Mouse (Mus musculus) CH12.LX (cell line): ENCODE data around the gene Fbln1. TPM values are rescaled to one million over a fixed set of nuclear protein-coding genes. Genes with fewer than 3 reads are reported as not detected.

Experiments
- DNase-seq: peaks from one replicate; pipeline ENCODE4 v3.0.0-alpha.2; 2013; ENCODE audit errors: extremely low read depth
- H3K27ac ChIP-seq: 2 replicates; pipeline ENCODE4 v1.5.1; 2012; ENCODE audit warnings: low read depth, mild to moderate bottlenecking, control low read depth, moderate library complexity; ENCODE audit not compliant: insufficient read depth
- H3K27me3 ChIP-seq: replicated peaks from 2 replicates; pipeline ENCODE3; 2012; ENCODE audit warnings: inconsistent platforms
- H3K36me3 ChIP-seq, 2 experiments: replicated peaks in 1 of 2; 2 replicates each; pipeline versions ENCODE3 to v1.6.1; 2012; ENCODE audit warnings: inconsistent platforms in 1 of 2, low read length in 1 of 2, mild to moderate bottlenecking in 1 of 2, mixed read lengths in 1 of 2, moderate library complexity in 1 of 2; ENCODE audit not compliant: control insufficient read depth in 1 of 2, insufficient read depth in 1 of 2
- H3K4me1 ChIP-seq, 2 experiments: 2 replicates each; pipeline ENCODE4 v1.6.1; 2012; ENCODE audit warnings: inconsistent platforms in 1 of 2, moderate library complexity in 1 of 2; ENCODE audit not compliant: insufficient read depth in 2 of 2, control insufficient read depth in 1 of 2
- H3K4me2 ChIP-seq: 2 replicates; pipeline ENCODE4 v1.6.1; 2012; ENCODE audit warnings: low read depth, mild to moderate bottlenecking, control low read depth; ENCODE audit not compliant: poor library complexity, insufficient read depth, severe bottlenecking
- H3K4me3 ChIP-seq, 3 experiments: fragments of 150-350 bp in 1 of 3; sonication (generic) in 1 of 3; replicated peaks in 1 of 3; 2 replicates each; pipeline versions ENCODE3 to v1.5.1; 2011 to 2012; ENCODE audit warnings: low read depth in 2 of 3, low read length in 2 of 3, mild to moderate bottlenecking in 2 of 3, moderate library complexity in 2 of 3, control low read depth in 1 of 3, improper control_type of control experiment in 1 of 3, inconsistent platforms in 1 of 3, mixed read lengths in 1 of 3; ENCODE audit not compliant: poor library complexity in 1 of 3
- H3K79me2 ChIP-seq: replicated peaks from 2 replicates; pipeline ENCODE4 v1.6.1; 2012; ENCODE audit warnings: mild to moderate bottlenecking, moderate library complexity; ENCODE audit not compliant: control insufficient read depth, poor library complexity, insufficient read depth, severe bottlenecking; ENCODE audit errors: extremely low read depth
- H3K9ac ChIP-seq: 2 replicates; pipeline ENCODE4 v1.6.1; 2012; ENCODE audit warnings: low read depth, mild to moderate bottlenecking, control low read depth, moderate library complexity; ENCODE audit not compliant: insufficient read depth
- H3K9me3 ChIP-seq: replicated peaks from 2 replicates; pipeline ENCODE3; 2012; ENCODE audit warnings: low read length, inconsistent platforms, mixed read lengths
- CHD1 ChIP-seq: IDR thresholded peaks from 2 replicates; pipeline ENCODE4 v1.6.1; 2012; ENCODE audit warnings: low read depth, low read length, improper control_type of control experiment, inconsistent platforms
- E2F4 ChIP-seq: IDR thresholded peaks from 2 replicates; pipeline ENCODE4 v1.6.1; 2011; ENCODE audit warnings: low read depth, low read length, improper control_type of control experiment; ENCODE audit not compliant: insufficient replicate concordance
- EP300 ChIP-seq: IDR thresholded peaks from 2 replicates; pipeline ENCODE4 v1.6.1; 2011; ENCODE audit warnings: low read length, improper control_type of control experiment
- IRF4 ChIP-seq: IDR thresholded peaks from 2 replicates; pipeline ENCODE4 v1.6.1; 2014; ENCODE audit warnings: low read depth, mild to moderate bottlenecking, inconsistent platforms, low read length, improper control_type of control experiment
- JUN ChIP-seq: IDR thresholded peaks from 2 replicates; pipeline ENCODE4 v1.6.1; 2011; ENCODE audit warnings: low read depth, mild to moderate bottlenecking, low read length, improper control_type of control experiment, moderate library complexity; ENCODE audit not compliant: insufficient read depth
- MEF2A ChIP-seq: IDR thresholded peaks from 2 replicates; pipeline ENCODE4 v1.6.1; 2014; ENCODE audit warnings: low read depth, mild to moderate bottlenecking, inconsistent platforms, low read length, improper control_type of control experiment, borderline replicate concordance
- MYC ChIP-seq: IDR thresholded peaks from 2 replicates; pipeline ENCODE4 v1.6.1; 2011; ENCODE audit warnings: low read depth, mild to moderate bottlenecking, improper control_type of control experiment, low read length
- PAX5 ChIP-seq: IDR thresholded peaks from 2 replicates; pipeline ENCODE4 v1.6.1; 2012; ENCODE audit warnings: low read length, inconsistent platforms, mixed read lengths
- POLR2A ChIP-seq: IDR thresholded peaks from 2 replicates; pipeline ENCODE4 v1.6.1; 2011; ENCODE audit warnings: low read depth, mild to moderate bottlenecking, improper control_type of control experiment, low read length
- RCOR1 ChIP-seq: conservative IDR thresholded peaks from 2 replicates; pipeline ENCODE4 v1.6.1; 2012; ENCODE audit warnings: low read depth, mild to moderate bottlenecking, inconsistent platforms, low read length, improper control_type of control experiment
- SIN3A ChIP-seq: IDR thresholded peaks from 2 replicates; pipeline ENCODE4 v1.6.1; 2012; ENCODE audit warnings: low read length, improper control_type of control experiment, inconsistent platforms
- TCF12 ChIP-seq: IDR thresholded peaks from 2 replicates; pipeline ENCODE4 v1.6.1; 2014; ENCODE audit warnings: low read depth, mild to moderate bottlenecking, inconsistent platforms, low read length, improper control_type of control experiment
- UBTF ChIP-seq: IDR thresholded peaks from 2 replicates; pipeline ENCODE4 v1.6.1; 2012; ENCODE audit warnings: low read depth, mild to moderate bottlenecking, inconsistent platforms, low read length, improper control_type of control experiment, moderate library complexity
- USF2 ChIP-seq: conservative IDR thresholded peaks from 2 replicates; pipeline ENCODE4 v1.6.1; 2011; ENCODE audit warnings: low read depth, low read length, improper control_type of control experiment
- ZC3H11A ChIP-seq: IDR thresholded peaks from 2 replicates; pipeline ENCODE4 v1.6.1; 2012; ENCODE audit warnings: low read depth, mild to moderate bottlenecking, inconsistent platforms, low read length, improper control_type of control experiment
- ZMIZ1 ChIP-seq: IDR thresholded peaks from 2 replicates; pipeline ENCODE4 v1.6.1; 2012; ENCODE audit warnings: low read depth, mild to moderate bottlenecking, inconsistent platforms, low read length, improper control_type of control experiment
- dilution Hi-C: fragments of 300-500 bp; cut with MboI; formaldehyde crosslinking; loops from 2 replicates; pipeline ENCODE4 v1.14.3; 2020; ENCODE audit warnings: low sequenced_read_pairs; ENCODE audit not compliant: extremely low pct_unique_long_range_greater_than_20kb, extremely low pct_ligation_motif_present
- in situ Hi-C: fragments of 300-500 bp; cut with MboI; formaldehyde crosslinking; loops from 3 replicates; pipeline ENCODE4 v1.14.3; 2019; ENCODE audit warnings: low sequenced_read_pairs, low pct_ligation_motif_present, low pct_unique_long_range_greater_than_20kb, mixed read lengths
- polyA plus RNA-seq: library from polyadenylated mRNA; unstranded; fragments of >175 nt; gene quantifications from 2 replicates; pipeline ENCODE4 v1.2.1, GENCODE M21; 2012; ENCODE audit warnings: low read depth; ENCODE audit not compliant: insufficient read length
- total RNA-seq, 2 experiments: library from RNA; depleted of rRNA; stranded (reverse); fragments of 300-350 nt in 1 of 2; fragments of >200 nt in 1 of 2; gene quantifications; 2 replicates each; pipeline ENCODE4 v1.2.3; 2012 to 2014

The Fbln1 gene
- total and polyA plus RNA-seq, 3 experiments: 1.4 TPM; not detected in 2

DNA sequence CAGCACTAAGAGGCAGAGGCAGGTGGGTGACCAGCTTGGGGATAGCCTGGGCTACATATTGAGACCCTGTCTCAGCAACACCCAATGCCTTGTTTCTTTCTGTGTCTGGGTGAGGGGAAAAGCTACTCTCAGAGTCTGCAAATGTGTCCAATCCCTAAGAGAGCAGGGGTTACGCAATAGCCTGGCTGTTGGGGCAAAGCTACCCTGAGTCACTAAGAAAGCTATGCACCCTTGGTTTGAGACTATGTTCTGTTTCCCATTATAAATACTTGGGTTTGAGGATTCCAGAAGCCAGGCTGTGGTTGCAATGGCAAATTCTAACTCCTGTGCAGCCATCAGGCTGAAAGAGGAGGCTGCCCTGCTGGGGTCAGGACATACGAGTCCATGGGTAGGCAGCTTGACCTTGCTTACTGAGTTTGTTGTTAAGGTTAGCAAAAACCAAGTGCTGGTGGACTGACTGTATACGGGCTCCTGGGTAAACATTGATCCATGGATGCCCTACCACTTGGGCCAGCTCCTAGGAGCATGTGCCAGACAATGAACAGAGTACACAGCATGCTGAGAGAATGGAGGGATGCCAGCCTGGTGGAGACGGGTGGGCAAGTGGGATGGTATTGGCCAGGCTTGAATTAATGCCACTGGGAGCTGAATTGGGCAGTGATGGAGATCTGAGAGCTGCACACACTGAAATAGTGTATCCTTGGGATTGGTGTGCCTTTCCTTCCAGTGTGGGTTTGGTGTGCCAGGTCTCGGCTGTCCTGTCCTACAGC, 39.7 kb downstream of the Fbln1 start:
- no peak overlapping the region for H3K9ac ChIP-seq
- TF ChIP-seq TCF12: no peak
- no peak for TF ChIP-seq MYC
- TF ChIP-seq SIN3A: no peak
- TF ChIP-seq CHD1: no peak
- TF ChIP-seq RCOR1: no peak
- TF ChIP-seq POLR2A: no peak
- TF ChIP-seq, all 38 proteins: peak for 0
- Histone ChIP-seq H3K9me3 (no peaks in the 10 kb centered on the region), H3K79me2 (no peaks in the 10 kb centered on the region), H3K27ac (no peak overlapping the region), H3K4me3 (no peak overlapping the region), H3K4me1 (0 out of 4 replicates have a peak, but pooled peaks cover 0 to 1% of the 10 kb centered on the region in 2 experiments), H3K4me2 (no peak overlapping the region), H3K36me3 (no peaks in the 10 kb centered on the region), H3K27me3 (peaks cover 73% of the 10 kb centered on the region)
- DNase-seq: no peak
- in situ Hi-C loops: loop anchor here (5.0 kb wide), 1 partner anchor 93 kb away; no protein-coding TSS in a partner anchor
- dilution Hi-C loops: no loop called here

- Histone ChIP-seq H3K4me2 (no peak overlapping the region), H3K9me3 (no peaks in the 10 kb centered on the region), H3K4me1 (0 out of 4 replicates have a peak, but pooled peaks cover 0 to 4% of the 10 kb centered on the region in 2 experiments), H3K36me3 (no peaks in the 10 kb centered on the region), H3K9ac (no peak overlapping the region), H3K4me3 (no peak overlapping the region), H3K27me3 (peaks cover 67% of the 10 kb centered on the region), H3K79me2 (no peaks in the 10 kb centered on the region), H3K27ac (no peak overlapping the region)
- DNase-seq: no peak
- in situ Hi-C loops (loop anchor here (5.0 kb wide), 1 partner anchor 94 kb away; no protein-coding TSS in a partner anchor), dilution Hi-C loops (no loop called here)
- TF ChIP-seq ZC3H11A (no peak), UBTF (no peak), MYC (no peak), USF2 (no peak), E2F4 (no peak), POLR2A (no peak), ZMIZ1 (no peak), MEF2A (no peak), IRF4 (no peak), PAX5 (no peak), EP300 (no peak), JUN (no peak)
Observed at GRCm38 (mm10) chr15:85246016-85246415, 40.3 kb downstream of the Fbln1 start.
